Mouse (Mus musculus) hindbrain, embryonic 14.5 days (tissue): ENCODE data around the gene Hsh2d. TPM values are rescaled to one million over a fixed set of nuclear protein-coding genes. Genes with fewer than 3 reads are reported as not detected.

Source experiments
- ATAC-seq: fragments of 200-750 bp; cut with Nextera tagmentation; 2 replicates; pipeline ENCODE4 v1.8.0; 2017; ENCODE audit warnings: moderate number of reproducible peaks, mild to moderate bottlenecking, moderate TSS enrichment, moderate library complexity; ENCODE audit not compliant: low FRiP score
- DNase-seq: peaks from one replicate; pipeline ENCODE4 v3.0.0-alpha.2; 2015; ENCODE audit warnings: low spot score
- H3K27ac ChIP-seq: fragments of 300-500 bp; sonication (generic); 2 replicates; pipeline ENCODE4 v1.5.1; 2014; ENCODE audit warnings: mild to moderate bottlenecking, moderate library complexity
- H3K27me3 ChIP-seq: fragments of 300-500 bp; sonication (generic); 2 replicates; pipeline ENCODE4 v1.6.1; 2014; ENCODE audit warnings: mild to moderate bottlenecking, low read length, mixed read lengths; ENCODE audit not compliant: control insufficient read depth, insufficient read depth
- H3K36me3 ChIP-seq: fragments of 300-500 bp; sonication (generic); replicated peaks from 2 replicates; pipeline ENCODE4 v1.6.1; 2014; ENCODE audit not compliant: control insufficient read depth, insufficient read depth
- H3K4me1 ChIP-seq: fragments of 300-500 bp; sonication (generic); replicated peaks from 2 replicates; pipeline ENCODE4 v1.6.1; 2014; ENCODE audit warnings: antibody characterized with exemption, low read length, mixed read lengths; ENCODE audit not compliant: control insufficient read depth, insufficient read depth
- H3K4me2 ChIP-seq: fragments of 300-500 bp; sonication (generic); replicated peaks from 2 replicates; pipeline ENCODE4 v1.6.1; 2014; ENCODE audit warnings: mild to moderate bottlenecking, moderate library complexity
- H3K4me3 ChIP-seq: fragments of 300-500 bp; sonication (generic); replicated peaks from 2 replicates; pipeline ENCODE4 v1.5.1; 2014; ENCODE audit warnings: mild to moderate bottlenecking, low read length
- H3K9ac ChIP-seq: fragments of 300-500 bp; sonication (generic); 2 replicates; pipeline ENCODE4 v1.6.1; 2014
- H3K9me3 ChIP-seq: fragments of 300-500 bp; sonication (generic); 2 replicates; pipeline ENCODE4 v1.6.1; 2016; ENCODE audit warnings: low read length; ENCODE audit not compliant: control insufficient read depth
- WGBS: fragments of 180-500 bp; shearing (Covaris S2); extraction: QIAGEN DNeasy Blood & Tissue Kit; methylation state at CpG from one replicate; pipeline ENCODE4 v1.1.7; 2014; 5-methylcytosine and 5-hydroxymethylcytosine counted together
- polyA plus RNA-seq: library from polyadenylated mRNA; unstranded; fragments of >200 nt; fragmentation: Nextera tagmentation; extraction: Ambion mirVana; gene quantifications from 2 replicates; pipeline ENCODE4 v1.2.1, GENCODE M21; 2014

The Hsh2d gene
- polyA plus RNA-seq: not detected in 2 replicates

GRCm38 (mm10) chr8:72189417-72190214, at the start of gene Hsh2d:
Gene Hsh2d, plus strand, starts transcription at chr8:72189638.
- DNase-seq (no peak), ATAC-seq (no peak)
- Histone ChIP-seq H3K36me3 (no peaks in the 10 kb centered on the region), H3K9me3 (no peaks in the 10 kb centered on the region), H3K9ac (no peak within 1 kb of the TSS), H3K27ac (no peak within 1 kb of the TSS), H3K4me3 (no peak within 1 kb of the TSS), H3K27me3 (no peaks in the 10 kb centered on the region), H3K4me1 (no peaks in the 10 kb centered on the region), H3K4me2 (no peak within 1 kb of the TSS)
- WGBS: 77% methylated on average over 12 of the region's 12 CpGs

GRCm38 (mm10) chr8:72143256-72143824, 46.1 kb upstream of the Hsh2d start:
- Histone ChIP-seq H3K4me3 (no peak overlapping the region), H3K27ac (no peak overlapping the region), H3K36me3 (peaks cover 98% of the 10 kb centered on the region), H3K4me1 (no peaks in the 10 kb centered on the region), H3K9ac (no peak overlapping the region), H3K27me3 (no peaks in the 10 kb centered on the region), H3K4me2 (no peak overlapping the region), H3K9me3 (no peaks in the 10 kb centered on the region)
- 93% methylated on average over 13 of the region's 13 CpGs for WGBS
- DNase-seq (no peak), ATAC-seq (no peak)

GRCm38 (mm10) chr8:72144345-72144975, 45.0 kb upstream of the Hsh2d start:
- H3K9ac ChIP-seq: no peak overlapping the region
- DNase-seq (no peak), ATAC-seq (no peak)
- WGBS: 91% methylated on average over 5 of the region's 5 CpGs
- no peaks in the 10 kb centered on the region for H3K4me1 ChIP-seq
- no peaks in the 10 kb centered on the region for H3K27me3 ChIP-seq
- no peaks in the 10 kb centered on the region for H3K9me3 ChIP-seq
- no peak overlapping the region for H3K4me3 ChIP-seq
- H3K27ac ChIP-seq: no peak overlapping the region
- peaks cover 96% of the 10 kb centered on the region for H3K36me3 ChIP-seq
- H3K4me2 ChIP-seq: no peak overlapping the region

- H3K36me3 ChIP-seq: peaks cover 96% of the 10 kb centered on the region
- 91% methylated on average over 3 of the region's 3 CpGs for WGBS
- no peaks in the 10 kb centered on the region for H3K9me3 ChIP-seq
- H3K4me3 ChIP-seq: no peak overlapping the region
- no peak overlapping the region for H3K4me2 ChIP-seq
- no peaks in the 10 kb centered on the region for H3K4me1 ChIP-seq
- ATAC-seq: no peak
- no peak overlapping the region for H3K9ac ChIP-seq
- no peaks in the 10 kb centered on the region for H3K27me3 ChIP-seq
- no peak for DNase-seq
- H3K27ac ChIP-seq: no peak overlapping the region
These were observed 43.9 kb upstream of the Hsh2d start for GRCm38 (mm10) chr8:72145511-72145910.

GRCm38 (mm10) chr8:72146056-72146455, 43.4 kb upstream of the Hsh2d start:
- WGBS: 96% methylated on average over 1 of the region's 1 CpGs
- DNase-seq: no peak
- Histone ChIP-seq H3K36me3 (peaks cover 96% of the 10 kb centered on the region), H3K4me3 (no peak overlapping the region), H3K9ac (no peak overlapping the region), H3K27me3 (no peaks in the 10 kb centered on the region), H3K9me3 (no peaks in the 10 kb centered on the region), H3K4me1 (no peaks in the 10 kb centered on the region), H3K4me2 (no peak overlapping the region), H3K27ac (no peak overlapping the region)
- no peak for ATAC-seq

GRCm38 (mm10) chr8:72146556-72146955, 42.9 kb upstream of the Hsh2d start:
- no peaks in the 10 kb centered on the region for H3K9me3 ChIP-seq
- no peaks in the 10 kb centered on the region for H3K27me3 ChIP-seq
- WGBS: 91% methylated on average over 3 of the region's 3 CpGs
- no peak overlapping the region for H3K9ac ChIP-seq
- no peak overlapping the region for H3K27ac ChIP-seq
- H3K4me3 ChIP-seq: no peak overlapping the region
- no peak overlapping the region for H3K4me2 ChIP-seq
- no peak for ATAC-seq
- H3K36me3 ChIP-seq: peaks cover 96% of the 10 kb centered on the region
- no peak for DNase-seq
- H3K4me1 ChIP-seq: no peaks in the 10 kb centered on the region

GRCm38 (mm10) chr8:72147266-72147665, 42.2 kb upstream of the Hsh2d start:
- no peak for DNase-seq
- no peaks in the 10 kb centered on the region for H3K27me3 ChIP-seq
- no peaks in the 10 kb centered on the region for H3K4me1 ChIP-seq
- no peak for ATAC-seq
- no peak overlapping the region for H3K9ac ChIP-seq
- no peak overlapping the region for H3K27ac ChIP-seq
- WGBS: 92% methylated on average over 2 of the region's 2 CpGs
- H3K9me3 ChIP-seq: no peaks in the 10 kb centered on the region
- H3K4me3 ChIP-seq: no peak overlapping the region
- H3K4me2 ChIP-seq: no peak overlapping the region
- H3K36me3 ChIP-seq: peaks cover 95% of the 10 kb centered on the region

- Histone ChIP-seq H3K4me3 (no peak overlapping the region), H3K36me3 (peaks cover 90% of the 10 kb centered on the region), H3K4me1 (no peaks in the 10 kb centered on the region), H3K9ac (no peak overlapping the region), H3K9me3 (no peaks in the 10 kb centered on the region), H3K27ac (no peak overlapping the region), H3K4me2 (no peak overlapping the region), H3K27me3 (no peaks in the 10 kb centered on the region)
- ATAC-seq (no peak), DNase-seq (no peak)
- 92% methylated on average over 1 of the region's 1 CpGs for WGBS
These were observed 40.4 kb upstream of the Hsh2d start for GRCm38 (mm10) chr8:72149056-72149455.

GRCm38 (mm10) chr8:72151418-72152078, 37.9 kb upstream of the Hsh2d start:
- no peak for ATAC-seq
- H3K36me3 ChIP-seq: peaks cover 67% of the 10 kb centered on the region

More at GRCm38 (mm10) chr8:72151418-72152078, 37.9 kb upstream of the Hsh2d start:
- no peak overlapping the region for H3K27ac ChIP-seq
- no peak overlapping the region for H3K9ac ChIP-seq
- H3K4me1 ChIP-seq: no peaks in the 10 kb centered on the region
- H3K27me3 ChIP-seq: no peaks in the 10 kb centered on the region
- DNase-seq: no peak
- H3K9me3 ChIP-seq: no peaks in the 10 kb centered on the region
- H3K4me2 ChIP-seq: no peak overlapping the region
- WGBS: 86% methylated on average over 3 of the region's 3 CpGs
- no peak overlapping the region for H3K4me3 ChIP-seq
